Mouse (Mus musculus) kidney, adult 8-10 months (tissue): ENCODE results near the gene Wdr45.
A peak's percentile ranks its signal among the peaks of the same experiment; 100 is the strongest.

Source experiments
- DNase-seq, 2 experiments: peaks; one replicate each; pipeline ENCODE4 v3.0.0; 2022

The Wdr45 gene

DNA sequence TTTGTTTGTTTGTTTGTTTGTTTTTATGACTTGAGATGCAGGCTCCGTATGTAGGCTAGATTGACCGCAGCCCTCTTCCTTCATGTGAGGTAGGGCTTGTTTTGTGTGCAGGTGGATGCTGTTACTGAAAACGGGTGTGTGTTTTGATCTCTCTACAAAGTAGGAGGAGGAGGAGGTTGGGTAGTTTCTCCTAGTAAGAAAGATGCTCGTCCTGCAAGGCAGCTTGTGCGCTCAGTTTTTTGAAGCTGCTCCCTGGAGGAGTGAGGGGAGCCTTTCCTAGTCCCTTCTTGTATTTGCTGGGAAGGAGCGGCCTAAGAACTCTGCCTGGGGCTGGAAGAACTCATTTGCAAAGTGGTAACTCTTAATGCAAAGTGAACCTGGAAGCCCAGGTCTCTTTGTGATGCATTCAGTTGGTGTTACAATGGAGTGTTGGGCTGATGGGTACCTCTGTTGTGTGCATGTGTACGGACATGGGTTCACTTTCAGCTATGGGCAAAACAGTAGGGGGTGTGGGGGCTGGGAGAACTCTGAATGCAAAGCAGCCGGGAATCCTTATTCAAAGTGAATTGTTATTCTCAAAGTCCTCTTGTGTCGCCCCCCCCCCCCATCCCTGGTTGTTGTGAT is 50.6 kb downstream of the Wdr45 start:
- no peak for DNase-seq

DNA sequence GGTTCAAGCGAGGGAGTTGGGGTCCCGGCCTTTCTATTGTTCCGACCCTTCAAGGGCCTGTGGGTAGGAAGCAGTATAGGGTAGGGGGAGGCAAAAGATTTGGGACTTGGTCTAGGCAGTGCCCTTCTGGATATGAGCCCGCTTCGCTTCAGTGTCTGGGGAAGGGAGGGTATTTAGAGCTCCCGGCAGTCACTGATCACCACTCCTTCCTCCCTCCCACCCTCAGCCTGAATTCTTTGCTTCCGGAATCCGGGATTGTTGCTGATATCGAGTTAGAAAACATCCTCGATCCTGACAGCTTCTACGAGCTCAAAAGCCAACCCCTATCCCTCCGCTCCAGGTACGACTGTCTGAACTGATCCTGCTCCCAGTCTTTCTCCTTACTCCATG is 51.1 kb downstream of the Wdr45 start:
- no peak for DNase-seq

DNA sequence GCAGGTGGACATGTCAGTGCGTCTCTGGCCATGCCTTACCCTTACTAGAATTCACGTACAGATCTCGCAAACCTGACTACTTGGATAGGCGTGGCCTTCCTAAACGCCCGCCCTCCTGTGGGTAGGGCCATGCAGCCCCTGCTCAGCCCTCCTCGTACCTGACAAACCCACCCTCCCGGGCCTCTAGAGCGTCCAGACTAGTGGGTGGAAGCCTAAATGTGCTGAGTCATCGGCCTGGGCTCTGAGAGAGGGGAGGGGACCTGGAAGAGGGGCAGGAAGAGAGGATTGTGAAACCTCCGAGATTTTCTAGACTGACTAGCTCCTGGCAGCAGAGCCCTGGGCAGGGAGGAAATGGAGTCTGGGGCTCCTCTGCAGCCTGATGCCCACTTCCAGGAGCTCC is 51.6 kb downstream of the Wdr45 start:
- DNase-seq, result peak in 1 of 2 experiments; percentile 33

DNA sequence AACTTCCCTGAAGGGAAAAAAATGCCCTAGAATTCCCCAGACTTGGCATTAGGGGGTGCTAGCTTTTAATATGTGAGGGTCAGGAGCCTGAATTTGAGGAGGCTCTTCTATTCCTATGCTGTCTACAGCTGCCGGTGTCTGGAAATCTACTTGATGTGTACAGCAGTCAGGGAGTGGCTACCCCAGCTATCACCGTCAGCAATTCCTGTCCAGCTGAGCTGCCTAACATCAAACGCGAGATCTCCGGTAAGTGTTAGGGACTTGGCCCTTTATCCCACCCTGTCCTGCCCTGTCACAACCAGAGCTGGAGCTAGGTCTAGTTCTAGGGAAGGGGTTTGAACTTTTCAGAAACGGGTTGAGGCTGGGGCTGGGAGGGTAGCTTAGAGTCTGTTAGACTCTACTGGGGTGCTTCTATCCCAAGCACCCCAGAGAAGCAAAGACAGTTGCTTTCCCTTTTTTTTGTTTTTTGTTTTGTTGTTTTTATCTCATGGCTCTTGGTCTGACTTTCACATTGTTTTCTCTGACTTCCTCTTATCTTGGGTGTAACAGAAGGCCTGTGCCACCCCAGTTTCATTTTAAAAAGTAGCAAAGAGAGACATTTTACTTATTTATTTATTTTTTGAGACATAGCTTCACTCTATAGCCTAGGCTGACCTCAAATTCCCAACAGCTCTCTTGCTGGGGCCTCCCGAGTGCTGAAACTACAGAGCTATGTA is 55.3 kb downstream of the Wdr45 start:
- DNase-seq, result no peak

DNA sequence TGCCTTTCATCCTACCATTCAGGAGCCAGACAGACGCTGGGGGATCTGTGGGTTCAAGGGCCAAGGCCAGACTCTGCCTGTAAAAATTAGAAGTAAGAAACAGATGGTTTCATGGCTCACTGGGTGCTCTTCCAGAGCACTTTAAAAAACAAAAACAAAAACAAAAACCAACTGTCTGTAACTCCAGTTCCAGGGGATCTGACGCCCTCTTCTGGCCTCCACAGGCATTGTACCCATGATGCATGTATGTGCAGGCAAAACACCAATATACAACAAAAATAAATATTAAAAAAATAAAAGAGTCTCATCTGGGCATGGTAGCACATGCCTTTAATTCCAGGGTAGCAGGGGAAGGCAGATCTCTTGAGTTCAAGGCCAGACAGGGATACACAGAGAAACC is 58.6 kb downstream of the Wdr45 start:
- no peak for DNase-seq

DNA sequence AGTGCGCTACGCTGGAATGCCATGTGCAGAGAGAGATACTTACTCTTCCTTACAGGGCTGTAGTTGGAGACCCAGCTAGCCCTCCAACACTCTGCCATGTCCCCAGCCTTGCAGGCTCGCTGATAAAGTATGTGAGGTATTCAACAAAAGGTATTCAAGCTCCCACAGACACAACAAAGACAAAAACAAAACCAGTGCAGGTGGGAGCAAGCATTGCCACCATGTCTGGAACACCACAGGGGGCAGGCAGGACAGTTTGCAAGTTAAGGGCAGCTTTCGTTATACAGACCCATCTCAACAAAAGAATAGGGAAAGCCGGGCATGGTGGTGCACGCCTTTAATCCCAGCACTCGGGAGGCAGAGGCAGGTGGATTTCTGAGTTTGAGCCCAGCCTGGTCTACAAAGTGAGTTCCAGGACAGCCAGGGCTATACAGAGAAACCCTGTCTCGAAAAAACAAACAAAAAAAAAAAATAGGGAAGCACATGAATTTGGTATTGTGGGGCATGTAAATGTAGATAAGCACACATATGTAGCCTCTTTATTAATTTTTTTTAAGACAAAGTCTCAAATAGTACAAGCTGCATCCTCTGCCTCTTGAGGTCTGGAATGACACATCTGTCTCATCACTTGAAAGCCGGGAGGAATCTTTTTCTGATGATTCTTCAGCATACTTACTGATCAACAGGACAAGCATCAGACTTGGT is 61.5 kb downstream of the Wdr45 start:
- no peak for DNase-seq

DNA sequence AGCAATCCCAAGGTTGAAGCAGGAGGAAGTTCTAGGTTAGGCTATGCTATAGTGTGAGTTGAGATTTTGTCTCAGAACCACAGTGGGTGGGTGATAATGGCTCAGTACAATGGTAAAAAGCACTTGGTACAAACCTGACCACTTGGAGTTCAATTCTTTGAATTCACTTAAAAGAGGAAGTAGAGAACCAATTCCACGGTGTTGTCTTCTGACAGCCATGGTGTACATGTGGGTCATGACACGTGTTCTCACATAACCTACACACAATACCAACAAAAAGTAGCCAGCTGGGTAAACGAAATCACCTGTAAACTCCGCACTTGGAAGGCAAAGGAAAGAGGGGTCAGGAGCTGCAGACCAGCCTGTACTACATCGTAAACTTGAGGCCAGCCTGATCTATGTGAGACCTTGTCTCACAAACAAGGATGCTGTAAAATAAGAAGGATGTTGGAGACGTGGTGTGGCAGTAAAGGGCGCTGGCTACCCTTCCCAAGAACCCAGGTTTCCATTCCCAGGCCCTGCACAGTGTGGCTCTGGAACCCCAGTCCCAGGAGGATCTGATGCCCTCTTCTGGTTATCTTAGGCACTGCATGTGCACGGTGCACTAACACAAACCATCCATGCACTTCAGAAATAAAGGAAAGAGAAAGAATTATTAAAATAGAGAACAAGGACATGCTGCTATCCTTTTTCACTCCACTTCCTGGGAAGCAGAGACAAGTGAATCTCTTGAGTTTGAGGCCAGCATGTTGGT is 62.4 kb downstream of the Wdr45 start:
- peak in 1 of 2 experiments; percentile 55 for DNase-seq
